Mouse (Mus musculus) lung, postnatal 25 days (tissue): ENCODE measurements around the gene Pigp.

Experiments used
- DNase-seq: peaks from one replicate; pipeline ENCODE4 v3.0.0; 2022; ENCODE audit warnings: low spot score

The Pigp gene

GRCm38 (mm10) chr16:94317752-94318151 is 53.9 kb downstream of the Pigp start:
- DNase-seq, result peak; percentile 76

GRCm38 (mm10) chr16:94315215-94315614 is 56.4 kb downstream of the Pigp start:
- DNase-seq, result no peak

DNA sequence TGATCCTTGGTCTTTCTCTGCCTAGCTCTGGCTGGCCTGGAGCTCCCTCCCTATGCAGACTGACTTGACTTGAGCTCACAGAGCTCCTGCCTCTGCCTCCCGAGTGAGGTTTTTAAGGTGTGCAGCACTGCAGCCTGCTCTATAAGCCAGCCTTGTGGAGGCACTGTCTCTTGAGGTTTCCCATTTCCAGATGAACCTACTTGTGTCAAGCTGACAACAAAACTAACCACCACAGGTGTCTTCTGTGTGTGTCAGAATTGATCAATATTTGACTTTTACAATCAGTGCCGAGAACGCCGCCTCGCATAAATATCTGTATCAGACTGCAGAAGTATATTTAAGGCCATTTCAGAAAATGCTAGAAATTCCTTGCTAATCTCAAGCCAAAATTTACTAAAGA is 57.0 kb downstream of the Pigp start:
- no peak for DNase-seq

- DNase-seq, result peak; percentile 97
These were observed 58.2 kb downstream of the Pigp start, which contains the start of gene Hlcs for GRCm38 (mm10) chr16:94313229-94314030. TSS of gene Hlcs (minus strand) at chr16:94313571.

DNA sequence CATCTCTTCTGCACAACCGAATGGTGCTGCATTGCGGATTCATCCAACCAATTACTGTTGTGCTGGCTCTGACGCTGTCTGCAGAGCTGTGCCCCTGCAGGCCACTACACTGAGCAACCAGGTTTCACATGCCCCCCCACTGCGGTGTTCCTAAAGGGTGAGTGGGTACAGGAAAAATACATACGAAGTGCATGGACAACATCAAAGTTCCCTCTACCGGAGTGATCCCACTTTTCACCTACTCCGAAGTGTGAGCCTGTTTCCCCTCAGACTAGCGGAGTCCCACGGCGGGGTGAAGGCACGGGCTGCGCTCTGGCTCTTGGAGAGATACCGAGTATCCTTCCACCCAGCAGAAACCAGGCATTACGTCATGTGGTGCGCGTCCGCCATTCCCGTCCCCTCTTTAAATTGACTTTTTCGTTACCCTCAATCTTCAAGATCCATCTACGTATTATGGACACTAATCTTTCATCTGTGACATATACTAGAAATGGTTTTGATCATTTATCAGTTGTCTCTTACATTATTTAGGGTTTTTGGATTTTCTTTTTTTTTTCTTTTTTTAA is 58.9 kb downstream of the Pigp start:
- peak; percentile 81 for DNase-seq

GRCm38 (mm10) chr16:94311931-94312330 is 59.7 kb downstream of the Pigp start:
- no peak for DNase-seq

- no peak for DNase-seq
These were observed 60.2 kb downstream of the Pigp start for GRCm38 (mm10) chr16:94311416-94311815.

- DNase-seq, result no peak
These were observed 62.6 kb downstream of the Pigp start for GRCm38 (mm10) chr16:94309025-94309424.
